Mouse (Mus musculus): ENCODE results near the gene Col6a2. TPM values are rescaled to one million over a fixed set of nuclear protein-coding genes. Genes with fewer than 3 reads are reported as not detected.

The Col6a2 gene
- 59.3 and 120 TPM in 2 replicates for polyA plus RNA-seq (2012; rRNA removed)

GRCm38 (mm10) chr10:76622928-76623680 is at the start of gene Col6a2:
Col6a2 (minus strand) TSS chr10:76623630.
- TF ChIP-seq POLR2A (IDR thresholded peaks at IDR 0.05; ENCODE audit: low read depth, low read length): peak; percentile 38; the same call in 1 of the 2 replicates
- TF ChIP-seq CTCF (IDR thresholded peaks at IDR 0.05; ENCODE audit: extremely low read depth, insufficient read length, insufficient replicate concordance, low read depth, low read length): peak; percentile 34; the same call in 1 of the 2 replicates
- Histone ChIP-seq H3K4me3 (ENCODE audit: low read depth, low read length) (peak within 1 kb of the TSS; percentile 66), H3K27ac (ENCODE audit: insufficient read depth, low read depth, low read length) (peak within 1 kb of the TSS; percentile 53), H3K36me3 (ENCODE audit: control insufficient read depth, insufficient read depth, low read length) (no peaks in the 10 kb centered on the region), H3K27me3 (ENCODE audit: control insufficient read depth, insufficient read depth, low read length) (no peaks in the 10 kb centered on the region), H3K4me1 (ENCODE audit: control insufficient read depth, insufficient read depth, insufficient read length, low read length) (no peaks in the 10 kb centered on the region)
- 5% methylated on average over 31 of the region's 31 CpGs for WGBS

GRCm38 (mm10) chr10:76671939-76672338 is 48.5 kb upstream of the Col6a2 start:
- H3K27me3 ChIP-seq (ENCODE audit: control insufficient read depth, insufficient read depth, low read length): no peaks in the 10 kb centered on the region
- H3K36me3 ChIP-seq (ENCODE audit: control insufficient read depth, insufficient read depth, low read length): no peaks in the 10 kb centered on the region
- WGBS: 90% methylated on average over 9 of the region's 9 CpGs
- H3K4me1 ChIP-seq (ENCODE audit: control insufficient read depth, insufficient read depth, insufficient read length, low read length): peaks cover 3% of the 10 kb centered on the region; the same call in 1 of the 2 replicates
- no peak overlapping the region for H3K27ac ChIP-seq (ENCODE audit: insufficient read depth, low read depth, low read length)
- no peak overlapping the region for H3K4me3 ChIP-seq (ENCODE audit: low read depth, low read length)
- TF ChIP-seq POLR2A (IDR thresholded peaks at IDR 0.05; ENCODE audit: low read depth, low read length): no peak
- no peak for TF ChIP-seq CTCF (IDR thresholded peaks at IDR 0.05; ENCODE audit: extremely low read depth, insufficient read length, insufficient replicate concordance, low read depth, low read length)

- 69% methylated on average over 7 of the region's 7 CpGs for WGBS
- no peak overlapping the region for H3K4me3 ChIP-seq (ENCODE audit: low read depth, low read length)
- H3K36me3 ChIP-seq (ENCODE audit: control insufficient read depth, insufficient read depth, low read length): no peaks in the 10 kb centered on the region
- no peaks in the 10 kb centered on the region for H3K4me1 ChIP-seq (ENCODE audit: control insufficient read depth, insufficient read depth, insufficient read length, low read length)
- H3K27me3 ChIP-seq (ENCODE audit: control insufficient read depth, insufficient read depth, low read length): no peaks in the 10 kb centered on the region
- H3K27ac ChIP-seq (ENCODE audit: insufficient read depth, low read depth, low read length): peak overlapping the region; percentile 53
- TF ChIP-seq POLR2A (IDR thresholded peaks at IDR 0.05; ENCODE audit: low read depth, low read length) (no peak), CTCF (IDR thresholded peaks at IDR 0.05; ENCODE audit: extremely low read depth, insufficient read length, insufficient replicate concordance, low read depth, low read length) (no peak)
These were observed 45.5 kb upstream of the Col6a2 start for GRCm38 (mm10) chr10:76668947-76669284.

- Histone ChIP-seq H3K27me3 (ENCODE audit: control insufficient read depth, insufficient read depth, low read length) (no peaks in the 10 kb centered on the region), H3K27ac (ENCODE audit: insufficient read depth, low read depth, low read length) (peak overlapping the region; percentile 3; the same call in 1 of the 2 replicates), H3K36me3 (ENCODE audit: control insufficient read depth, insufficient read depth, low read length) (no peaks in the 10 kb centered on the region), H3K4me3 (ENCODE audit: low read depth, low read length) (no peak overlapping the region), H3K4me1 (ENCODE audit: control insufficient read depth, insufficient read depth, insufficient read length, low read length) (no peaks in the 10 kb centered on the region)
- no peak for TF ChIP-seq POLR2A (IDR thresholded peaks at IDR 0.05; ENCODE audit: low read depth, low read length)
- no peak for TF ChIP-seq CTCF (IDR thresholded peaks at IDR 0.05; ENCODE audit: extremely low read depth, insufficient read length, insufficient replicate concordance, low read depth, low read length)
- 83% methylated on average over 4 of the region's 4 CpGs for WGBS
These were observed 45.0 kb upstream of the Col6a2 start for GRCm38 (mm10) chr10:76668261-76668946.

GRCm38 (mm10) chr10:76667197-76667805 is 43.9 kb upstream of the Col6a2 start:
- 58% methylated on average over 1 of the region's 1 CpGs for WGBS
- TF ChIP-seq POLR2A (IDR thresholded peaks at IDR 0.05; ENCODE audit: low read depth, low read length) (no peak), CTCF (IDR thresholded peaks at IDR 0.05; ENCODE audit: extremely low read depth, insufficient read length, insufficient replicate concordance, low read depth, low read length) (no peak)

GRCm38 (mm10) chr10:76665551-76665950 is 42.1 kb upstream of the Col6a2 start:
- WGBS: 90% methylated on average over 11 of the region's 11 CpGs
- no peaks in the 10 kb centered on the region for H3K4me1 ChIP-seq (ENCODE audit: control insufficient read depth, insufficient read depth, insufficient read length, low read length)
- no peak overlapping the region; the same call in 1 of the 2 replicates for H3K27ac ChIP-seq (ENCODE audit: insufficient read depth, low read depth, low read length)
- no peaks in the 10 kb centered on the region for H3K36me3 ChIP-seq (ENCODE audit: control insufficient read depth, insufficient read depth, low read length)
- no peaks in the 10 kb centered on the region for H3K27me3 ChIP-seq (ENCODE audit: control insufficient read depth, insufficient read depth, low read length)
- TF ChIP-seq POLR2A (IDR thresholded peaks at IDR 0.05; ENCODE audit: low read depth, low read length) (no peak), CTCF (IDR thresholded peaks at IDR 0.05; ENCODE audit: extremely low read depth, insufficient read length, insufficient replicate concordance, low read depth, low read length) (no peak)
- H3K4me3 ChIP-seq (ENCODE audit: low read depth, low read length): no peak overlapping the region

More at GRCm38 (mm10) chr10:76667197-76667805, 43.9 kb upstream of the Col6a2 start:
- no peak overlapping the region for H3K4me3 ChIP-seq (ENCODE audit: low read depth, low read length)
- H3K36me3 ChIP-seq (ENCODE audit: control insufficient read depth, insufficient read depth, low read length): no peaks in the 10 kb centered on the region
- no peak overlapping the region for H3K27ac ChIP-seq (ENCODE audit: insufficient read depth, low read depth, low read length)
- no peaks in the 10 kb centered on the region for H3K27me3 ChIP-seq (ENCODE audit: control insufficient read depth, insufficient read depth, low read length)
- H3K4me1 ChIP-seq (ENCODE audit: control insufficient read depth, insufficient read depth, insufficient read length, low read length): no peaks in the 10 kb centered on the region

Data from small intestine, adult 2 months (tissue).